Mouse (Mus musculus) ES-E14 (cell line): ENCODE results near the gene Slc35f1. TPM values are rescaled to one million over a fixed set of nuclear protein-coding genes. Genes with fewer than 3 reads are reported as not detected.

ENCODE experiments used
- DNase-seq: peaks from one replicate; pipeline ENCODE4 v3.0.0-alpha.2; 2013; ENCODE audit warnings: low read depth, low spot score
- H3K27ac ChIP-seq: 2 replicates; pipeline ENCODE4 v1.5.1; 2012; ENCODE audit warnings: low read depth, mild to moderate bottlenecking, low read length, moderate library complexity, mixed read lengths; ENCODE audit not compliant: poor library complexity, insufficient read depth, severe bottlenecking
- H3K36me3 ChIP-seq: 2 replicates; pipeline ENCODE4 v1.6.1; 2012; ENCODE audit warnings: mild to moderate bottlenecking, low read length, moderate library complexity, mixed read lengths; ENCODE audit not compliant: control insufficient read depth, poor library complexity, insufficient read depth, severe bottlenecking
- H3K4me1 ChIP-seq, 2 experiments: fragments of 150-350 bp in 1 of 2; sonication (generic) in 1 of 2; 2 replicates each; pipeline ENCODE4 v1.6.1; 2012; ENCODE audit warnings: low read length in 2 of 2, mild to moderate bottlenecking in 1 of 2, mixed read lengths in 1 of 2; ENCODE audit not compliant: control insufficient read depth in 2 of 2, insufficient read depth in 2 of 2, poor library complexity in 1 of 2
- H3K4me3 ChIP-seq, 2 experiments: fragments of 150-350 bp in 1 of 2; sonication (generic) in 1 of 2; 2 replicates each; pipeline ENCODE4 v1.5.1; 2012; ENCODE audit warnings: low read length in 2 of 2, low read depth in 1 of 2, mild to moderate bottlenecking in 1 of 2, mixed read lengths in 1 of 2; ENCODE audit not compliant: insufficient read depth in 1 of 2, poor library complexity in 1 of 2, severe bottlenecking in 1 of 2
- H3K9ac ChIP-seq: 2 replicates; pipeline ENCODE4 v1.6.1; 2012; ENCODE audit warnings: low read depth, mild to moderate bottlenecking, low read length, mixed read lengths; ENCODE audit not compliant: poor library complexity, insufficient read depth, severe bottlenecking
- H3K9me3 ChIP-seq: fragments of 150-350 bp; sonication (generic); 2 replicates; pipeline ENCODE4 v1.6.1; 2012; ENCODE audit warnings: low read depth, mild to moderate bottlenecking, low read length; ENCODE audit not compliant: control insufficient read depth, insufficient read depth
- CHD2 ChIP-seq: IDR thresholded peaks from 2 replicates; pipeline ENCODE4 v1.6.1; 2014; ENCODE audit warnings: mild to moderate bottlenecking, low read depth, low read length, inconsistent platforms
- HCFC1 ChIP-seq: IDR thresholded peaks from 2 replicates; pipeline ENCODE4 v1.6.1; 2012; ENCODE audit warnings: low read length, inconsistent platforms, borderline replicate concordance; ENCODE audit not compliant: insufficient read depth
- MAFK ChIP-seq: IDR thresholded peaks from 2 replicates; pipeline ENCODE4 v1.6.1; 2014; ENCODE audit warnings: mild to moderate bottlenecking, low read depth, low read length, inconsistent platforms; ENCODE audit not compliant: insufficient read depth
- ZC3H11A ChIP-seq: IDR thresholded peaks from 2 replicates; pipeline ENCODE4 v1.6.1; 2012; ENCODE audit warnings: low read depth, mild to moderate bottlenecking, inconsistent platforms, low read length, borderline replicate concordance
- ZNF384 ChIP-seq: IDR thresholded peaks from 2 replicates; pipeline ENCODE4 v1.6.1; 2012; ENCODE audit warnings: low read depth, low read length, inconsistent platforms
- in situ Hi-C, 2 experiments: fragments of 600-800 bp; cut with MboI; formaldehyde crosslinking; loops; one replicate each; pipeline ENCODE4 v1.15.1; 2025; ENCODE audit warnings: low sequenced_read_pairs in 2 of 2, inconsistent platforms in 1 of 2; ENCODE audit not compliant: unreplicated experiment in 2 of 2
- total RNA-seq: library from RNA; depleted of rRNA; stranded (reverse); fragments of 300-350 nt; gene quantifications from 2 replicates; pipeline ENCODE4 v1.2.3, GENCODE M21; 2012

Gene Slc35f1
- total RNA-seq, 1 experiment = 0.80 TPM

- Histone ChIP-seq H3K4me3 (no peak overlapping the region), H3K4me1 (no peaks in the 10 kb centered on the region), H3K36me3 (no peaks in the 10 kb centered on the region), H3K9me3 (no peaks in the 10 kb centered on the region), H3K27ac (no peak overlapping the region), H3K9ac (no peak overlapping the region)
- TF ChIP-seq ZC3H11A (no peak), HCFC1 (no peak), ZNF384 (no peak), MAFK (no peak), CHD2 (no peak)
- in situ Hi-C loops = no loop called here
- no peak for DNase-seq
Observed at GRCm38 (mm10) chr10:52840819-52841218, 150.5 kb downstream of the Slc35f1 start.

- H3K36me3 ChIP-seq = no peaks in the 10 kb centered on the region
- in situ Hi-C loops = no loop called here
- no peak overlapping the region for H3K27ac ChIP-seq
- H3K4me3 ChIP-seq = no peak overlapping the region
- TF ChIP-seq MAFK (no peak), ZNF384 (no peak), HCFC1 (no peak), CHD2 (no peak), ZC3H11A (no peak)
- no peak for DNase-seq
- H3K4me1 ChIP-seq = no peaks in the 10 kb centered on the region
- H3K9ac ChIP-seq = no peak overlapping the region
- H3K9me3 ChIP-seq = no peaks in the 10 kb centered on the region
Observed at GRCm38 (mm10) chr10:52851994-52852393, 161.7 kb downstream of the Slc35f1 start.

- no peak for DNase-seq
- Histone ChIP-seq H3K4me3 (no peak overlapping the region), H3K9me3 (no peaks in the 10 kb centered on the region), H3K9ac (no peak overlapping the region), H3K36me3 (no peaks in the 10 kb centered on the region), H3K4me1 (no peaks in the 10 kb centered on the region), H3K27ac (no peak overlapping the region)
- in situ Hi-C loops = no loop called here
- TF ChIP-seq ZC3H11A (no peak), HCFC1 (no peak), MAFK (no peak), CHD2 (no peak), ZNF384 (no peak)
Observed at GRCm38 (mm10) chr10:52860851-52861250, 170.5 kb downstream of the Slc35f1 start.

- H3K4me1 ChIP-seq = no peaks in the 10 kb centered on the region
- H3K4me3 ChIP-seq = no peak overlapping the region
- H3K36me3 ChIP-seq = no peaks in the 10 kb centered on the region
- DNase-seq = no peak
- no peak overlapping the region for H3K27ac ChIP-seq
- H3K9ac ChIP-seq = no peak overlapping the region
- in situ Hi-C loops = no loop called here
- H3K9me3 ChIP-seq = no peaks in the 10 kb centered on the region
- TF ChIP-seq ZNF384 = no peak
- no peak for TF ChIP-seq HCFC1
- TF ChIP-seq CHD2 = no peak
- no peak for TF ChIP-seq ZC3H11A
- TF ChIP-seq MAFK = no peak
Observed at GRCm38 (mm10) chr10:52864936-52865335, 174.6 kb downstream of the Slc35f1 start.

GRCm38 (mm10) chr10:52871110-52871509 is 180.8 kb downstream of the Slc35f1 start:
- no peak overlapping the region for H3K27ac ChIP-seq
- TF ChIP-seq CHD2 = no peak
- TF ChIP-seq MAFK = no peak
- TF ChIP-seq ZNF384 = no peak
- no peak for TF ChIP-seq ZC3H11A
- no peak for TF ChIP-seq HCFC1
- no peaks in the 10 kb centered on the region for H3K4me1 ChIP-seq
- H3K9me3 ChIP-seq = no peaks in the 10 kb centered on the region
- DNase-seq = no peak
- no peak overlapping the region for H3K4me3 ChIP-seq
- in situ Hi-C loops = no loop called here
- no peaks in the 10 kb centered on the region for H3K36me3 ChIP-seq
- H3K9ac ChIP-seq = no peak overlapping the region
